Comparison of ENCODE assay signal across 15 mouse cellular contexts in the genomic region with DNA sequence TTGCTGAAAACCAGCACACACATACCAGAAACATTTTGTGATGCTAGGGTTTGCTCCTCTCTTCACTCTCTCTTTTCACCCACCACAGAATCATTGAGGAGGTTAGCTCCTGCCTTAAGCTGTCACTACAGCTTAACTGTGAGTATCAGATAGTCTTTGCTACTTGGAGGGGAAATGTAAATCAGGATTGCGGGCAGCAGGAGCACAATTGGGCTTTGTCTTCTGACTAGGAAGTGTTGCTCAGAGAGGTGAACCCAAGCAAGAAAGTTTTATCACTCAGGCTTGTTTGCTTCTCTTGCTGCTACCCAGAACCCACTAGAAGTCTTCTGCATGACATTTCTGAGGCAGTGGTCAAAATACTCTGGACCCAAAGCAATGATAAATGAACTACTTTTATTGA.
"Had no signal": no experiment of that assay in that cellular context is flagged by ENCODE, and none has a peak within 500 bp of the region (broad histone marks: within the 10 kb centered on the region; RNA-seq: fewer than 3 reads in every experiment).

No protein-coding gene starts in this region.

- H3K27me3 ChIP-seq: liver, embryonic 15.5 days; megakaryocyte, embryonic 14.5 days; midbrain, embryonic 15.5 days; neural tube, embryonic 12.5 days had no signal

- H3K4me1 ChIP-seq: limb, embryonic 10.5 days; liver, embryonic 15.5 days; midbrain, embryonic 15.5 days; neural tube, embryonic 12.5 days had no signal

- H3K4me3 ChIP-seq: left cerebral cortex, adult 2 months; limb, embryonic 10.5 days; liver, embryonic 15.5 days; megakaryocyte, embryonic 14.5 days; midbrain, embryonic 15.5 days; neural tube, embryonic 12.5 days had no signal

- H3K9ac ChIP-seq: liver, embryonic 15.5 days; midbrain, embryonic 15.5 days; neural tube, embryonic 12.5 days had no signal

- H3K36me3 ChIP-seq: limb, embryonic 10.5 days; liver, embryonic 15.5 days; midbrain, embryonic 15.5 days; neural tube, embryonic 12.5 days had no signal

- ATAC-seq: midbrain, embryonic 15.5 days had no signal

- H3K9me3 ChIP-seq: limb, embryonic 10.5 days; liver, embryonic 15.5 days; megakaryocyte, embryonic 14.5 days; midbrain, embryonic 15.5 days; neural tube, embryonic 12.5 days had no signal

- H3K4me2 ChIP-seq: liver, embryonic 11.5 days; liver, embryonic 15.5 days; midbrain, embryonic 11.5 days; midbrain, embryonic 15.5 days; neural tube, embryonic 12.5 days had no signal

- H3K27ac ChIP-seq: left cerebral cortex, adult 2 months; limb, embryonic 10.5 days; liver, embryonic 15.5 days; macrophage; midbrain, embryonic 15.5 days; neural tube, embryonic 12.5 days had no signal

- DNase-seq: kidney, adult 11 months; kidney, postnatal 25 days; lung, adult 2 months; lung, postnatal 10 days; right cerebral cortex, postnatal 14 days; thymus, postnatal 25 days had no signal
